Mouse (Mus musculus): Measurements from ENCODE around the gene Tln1. TPM values are rescaled to one million over a fixed set of nuclear protein-coding genes. Genes with fewer than 3 reads are reported as not detected.

Tln1 gene
- polyA plus RNA-seq, 1 experiment from 2014 or later, result 51.1 TPM

GRCm38 (mm10) chr4:43585682-43586081, 23.2 kb upstream of the Tln1 start:
- no peak overlapping the region for H3K4me3 ChIP-seq
- H3K9me3 ChIP-seq (replicated peaks), result no peaks in the 10 kb centered on the region
- peaks cover 45% of the 10 kb centered on the region for H3K36me3 ChIP-seq
- no peak overlapping the region for H3K27ac ChIP-seq
- peaks cover 34% of the 10 kb centered on the region for H3K4me1 ChIP-seq
- no peaks in the 10 kb centered on the region for H3K27me3 ChIP-seq (ENCODE audit: low read depth, poor library complexity, severe bottlenecking)
- WGBS, result 65% methylated on average over 10 of the region's 10 CpGs
- no peak for DNase-seq (ENCODE audit: low spot score)

- Histone ChIP-seq H3K27me3 (ENCODE audit: low read depth, poor library complexity, severe bottlenecking) (no peaks in the 10 kb centered on the region), H3K4me3 (no peak within 1 kb of the TSS), H3K36me3 (peaks cover 52% of the 10 kb centered on the region), H3K4me1 (peaks cover 36% of the 10 kb centered on the region), H3K9me3 (replicated peaks) (no peaks in the 10 kb centered on the region), H3K27ac (peak within 1 kb of the TSS; percentile 28; the same call in 1 of the 2 replicates)
- 64% methylated on average over 11 of the region's 12 CpGs for WGBS
- no peak for DNase-seq (ENCODE audit: low spot score)
Measured at GRCm38 (mm10) chr4:43584444-43585416, 22.2 kb upstream of the Tln1 start, which contains the start of gene Msmp. Msmp (minus strand) TSS chr4:43584494.

GRCm38 (mm10) chr4:43583421-43583820, 20.9 kb upstream of the Tln1 start:
- no peaks in the 10 kb centered on the region for H3K27me3 ChIP-seq (ENCODE audit: low read depth, poor library complexity, severe bottlenecking)
- WGBS, result 72% methylated on average over 7 of the region's 7 CpGs
- no peak overlapping the region for H3K27ac ChIP-seq
- H3K4me3 ChIP-seq, result no peak overlapping the region
- H3K4me1 ChIP-seq, result peaks cover 43% of the 10 kb centered on the region
- no peak for DNase-seq (ENCODE audit: low spot score)
- H3K36me3 ChIP-seq, result peaks cover 52% of the 10 kb centered on the region
- H3K9me3 ChIP-seq (replicated peaks), result no peaks in the 10 kb centered on the region

GRCm38 (mm10) chr4:43582241-43582640, 19.8 kb upstream of the Tln1 start:
- Histone ChIP-seq H3K27ac (no peak overlapping the region), H3K36me3 (peaks cover 52% of the 10 kb centered on the region)
- WGBS, result 94% methylated on average over 5 of the region's 5 CpGs

GRCm38 (mm10) chr4:43581381-43581780, 18.9 kb upstream of the Tln1 start:
- Histone ChIP-seq H3K9me3 (replicated peaks) (no peaks in the 10 kb centered on the region), H3K4me1 (peaks cover 54% of the 10 kb centered on the region), H3K4me3 (no peak overlapping the region), H3K27me3 (ENCODE audit: low read depth, poor library complexity, severe bottlenecking) (no peaks in the 10 kb centered on the region), H3K36me3 (peaks cover 58% of the 10 kb centered on the region), H3K27ac (no peak overlapping the region)
- DNase-seq (ENCODE audit: low spot score), result no peak
- WGBS, result 94% methylated on average over 12 of the region's 12 CpGs

More at GRCm38 (mm10) chr4:43582241-43582640, 19.8 kb upstream of the Tln1 start:
- DNase-seq (ENCODE audit: low spot score), result no peak
- H3K27me3 ChIP-seq (ENCODE audit: low read depth, poor library complexity, severe bottlenecking), result no peaks in the 10 kb centered on the region
- H3K9me3 ChIP-seq (replicated peaks), result no peaks in the 10 kb centered on the region
- H3K4me1 ChIP-seq, result peaks cover 50% of the 10 kb centered on the region
- H3K4me3 ChIP-seq, result no peak overlapping the region

DNA sequence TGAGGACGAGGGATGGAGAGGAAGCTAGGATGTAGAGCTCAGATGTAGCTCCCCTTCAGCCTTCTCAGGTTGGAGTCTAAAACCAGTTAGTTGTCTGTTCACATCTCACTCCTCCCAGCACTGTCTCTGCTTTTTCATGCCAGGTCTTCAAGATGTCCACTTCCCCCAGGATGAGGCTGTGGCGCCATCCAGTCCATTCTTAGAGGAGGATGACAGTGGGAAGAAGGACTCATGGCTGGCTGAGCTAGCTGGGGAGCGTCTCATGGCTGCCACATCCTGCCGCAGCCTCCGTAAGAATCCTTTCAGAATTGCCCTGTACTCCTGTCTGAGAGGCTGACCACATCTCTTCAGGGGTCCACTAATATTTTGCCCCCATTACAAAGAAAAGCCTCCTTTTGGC, 18.2 kb upstream of the Tln1 start:
- 96% methylated on average over 5 of the region's 5 CpGs for WGBS

DNA sequence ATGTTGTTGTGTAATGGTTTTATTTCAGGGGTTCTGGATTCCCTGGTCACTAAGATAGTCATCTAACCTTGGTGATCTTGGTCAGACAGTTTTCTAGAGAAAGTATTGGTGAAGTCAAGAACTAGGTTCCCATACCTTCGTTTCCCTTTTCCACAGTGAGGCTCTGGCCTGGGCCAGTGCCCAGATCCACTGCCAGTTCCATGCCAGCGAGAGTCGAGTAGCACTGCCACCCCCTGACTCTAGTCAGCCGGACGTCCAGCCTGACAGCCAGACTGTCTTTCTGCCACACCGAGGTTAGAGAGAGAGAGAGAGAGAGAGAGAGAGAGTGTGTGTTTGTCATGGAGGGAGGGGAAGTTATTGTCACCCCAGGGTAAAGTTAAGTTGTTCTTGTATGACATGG, 17.2 kb upstream of the Tln1 start:
- Histone ChIP-seq H3K36me3 (peaks cover 61% of the 10 kb centered on the region), H3K27ac (peak overlapping the region; percentile 94; the same call in 1 of the 2 replicates), H3K4me3 (peak overlapping the region; percentile 84), H3K9me3 (replicated peaks) (no peaks in the 10 kb centered on the region), H3K27me3 (ENCODE audit: low read depth, poor library complexity, severe bottlenecking) (no peaks in the 10 kb centered on the region), H3K4me1 (peaks cover 53% of the 10 kb centered on the region)
- DNase-seq (ENCODE audit: low spot score), result no peak
- 76% methylated on average over 6 of the region's 6 CpGs for WGBS

More for the DNA sequence above, 18.2 kb upstream of the Tln1 start:
- Histone ChIP-seq H3K27ac (no peak overlapping the region), H3K27me3 (ENCODE audit: low read depth, poor library complexity, severe bottlenecking) (no peaks in the 10 kb centered on the region), H3K9me3 (replicated peaks) (no peaks in the 10 kb centered on the region), H3K4me1 (peaks cover 57% of the 10 kb centered on the region), H3K36me3 (peaks cover 61% of the 10 kb centered on the region), H3K4me3 (no peak overlapping the region)
- DNase-seq (ENCODE audit: low spot score), result no peak

DNA sequence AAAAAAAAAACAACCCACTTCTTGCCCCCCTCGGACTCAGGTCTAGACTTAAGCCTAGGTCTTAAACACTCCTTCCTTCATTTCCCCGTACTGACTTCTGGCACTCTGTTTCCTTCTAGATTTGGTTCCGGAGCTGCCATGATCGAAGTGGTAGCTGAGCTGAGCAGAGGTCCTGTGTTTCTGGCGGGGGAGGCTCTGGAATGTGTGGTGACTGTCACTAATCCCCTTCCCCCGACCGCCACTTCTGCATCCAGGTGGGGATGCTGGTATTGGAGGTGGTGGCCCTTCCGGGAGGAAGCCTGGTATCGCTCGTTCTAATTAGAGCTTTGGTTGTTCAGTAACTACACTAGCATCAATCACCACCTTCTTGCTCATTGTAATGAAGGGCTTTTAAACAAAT, 16.8 kb upstream of the Tln1 start:
- H3K36me3 ChIP-seq, result peaks cover 59% of the 10 kb centered on the region
- no peaks in the 10 kb centered on the region for H3K9me3 ChIP-seq (replicated peaks)
- no peaks in the 10 kb centered on the region for H3K27me3 ChIP-seq (ENCODE audit: low read depth, poor library complexity, severe bottlenecking)
- 10% methylated on average over 10 of the region's 10 CpGs for WGBS
- peak overlapping the region; percentile 94 for H3K27ac ChIP-seq
- peak overlapping the region; percentile 84 for H3K4me3 ChIP-seq
- DNase-seq (ENCODE audit: low spot score), result no peak
- peaks cover 48% of the 10 kb centered on the region for H3K4me1 ChIP-seq

GRCm38 (mm10) chr4:43578376-43579204, 16.1 kb upstream of the Tln1 start, which contains the start of the genes Rgp1 and Gba2:
Rgp1 (plus strand) TSS chr4:43578715.
Gba2 (minus strand) TSS chr4:43578873.
- DNase-seq (ENCODE audit: low spot score), result peak; percentile 89
- WGBS, result under 1% methylated on average over 76 of the region's 76 CpGs
- peaks cover 59% of the 10 kb centered on the region for H3K36me3 ChIP-seq
- H3K9me3 ChIP-seq (replicated peaks), result no peaks in the 10 kb centered on the region
- H3K27ac ChIP-seq, result peak within 1 kb of the TSS; percentile 94
- H3K27me3 ChIP-seq (ENCODE audit: low read depth, poor library complexity, severe bottlenecking), result no peaks in the 10 kb centered on the region
- peaks cover 41% of the 10 kb centered on the region for H3K4me1 ChIP-seq
- peak within 1 kb of the TSS; percentile 84 for H3K4me3 ChIP-seq

DNA sequence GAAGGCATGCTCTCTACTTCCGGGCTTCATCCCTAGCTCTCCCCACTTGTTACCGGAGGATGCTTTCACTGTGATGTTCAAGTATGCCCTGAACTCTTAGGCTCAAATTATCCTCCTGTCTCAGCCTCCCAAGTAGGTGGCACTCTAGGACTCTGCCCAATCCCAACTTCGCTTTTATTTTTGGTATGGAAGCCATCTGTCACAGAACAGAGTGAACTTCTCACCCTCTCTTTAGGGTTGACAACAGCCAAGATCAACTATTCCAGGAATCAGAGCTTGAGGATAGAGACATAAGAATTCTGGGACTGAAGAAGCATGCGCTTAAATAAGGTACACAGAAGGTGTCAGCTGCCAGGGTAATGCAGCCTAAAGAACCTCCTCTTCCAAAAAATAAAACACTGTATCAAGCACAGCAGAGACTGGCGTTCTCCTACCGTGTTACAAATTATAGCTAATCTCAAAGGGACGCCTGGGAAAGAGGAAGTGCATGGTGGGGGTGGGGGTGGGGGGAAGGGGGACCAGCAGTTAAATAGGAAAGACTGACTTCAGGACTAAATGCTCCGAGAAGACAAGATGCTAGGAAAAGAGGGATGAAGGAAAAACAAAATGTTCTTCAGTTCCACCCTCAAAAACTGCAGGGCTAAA, 14.9 kb upstream of the Tln1 start:
- Histone ChIP-seq H3K9me3 (replicated peaks) (no peaks in the 10 kb centered on the region), H3K27me3 (ENCODE audit: low read depth, poor library complexity, severe bottlenecking) (no peaks in the 10 kb centered on the region), H3K36me3 (peaks cover 59% of the 10 kb centered on the region), H3K4me1 (peaks cover 39% of the 10 kb centered on the region), H3K4me3 (peak overlapping the region; percentile 84), H3K27ac (peak overlapping the region; percentile 94)
- WGBS, result 58% methylated on average over 8 of the region's 8 CpGs
- no peak for DNase-seq (ENCODE audit: low spot score)

- H3K4me3 ChIP-seq, result no peak overlapping the region
- H3K27ac ChIP-seq, result no peak overlapping the region
- H3K4me1 ChIP-seq, result peaks cover 39% of the 10 kb centered on the region
- no peaks in the 10 kb centered on the region for H3K27me3 ChIP-seq (ENCODE audit: low read depth, poor library complexity, severe bottlenecking)
- no peak for DNase-seq (ENCODE audit: low spot score)
- WGBS, result 87% methylated on average over 2 of the region's 2 CpGs
- H3K36me3 ChIP-seq, result peaks cover 59% of the 10 kb centered on the region
- no peaks in the 10 kb centered on the region for H3K9me3 ChIP-seq (replicated peaks)
Measured at GRCm38 (mm10) chr4:43575356-43575755, 12.9 kb upstream of the Tln1 start.

DNA sequence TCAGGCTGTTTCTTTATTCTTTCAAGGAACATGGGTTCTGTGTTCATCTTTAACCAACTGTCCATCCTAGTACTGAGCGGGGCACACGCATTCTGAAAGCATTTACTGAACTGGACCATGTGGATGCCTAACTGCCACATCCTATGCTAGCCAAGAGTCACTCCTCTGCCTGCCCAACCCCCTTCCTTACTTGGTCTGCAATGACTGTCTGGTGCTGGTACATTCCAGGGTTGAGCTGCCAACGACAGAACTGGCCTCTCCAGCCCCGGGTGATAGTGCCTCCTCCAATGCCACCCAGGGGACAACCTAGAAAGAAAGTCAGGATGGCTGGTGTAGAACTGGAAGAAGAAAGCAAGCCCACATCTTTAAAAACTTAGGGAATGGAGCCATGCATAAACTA, 11.1 kb upstream of the Tln1 start:
- Histone ChIP-seq H3K4me3 (no peak overlapping the region), H3K27me3 (ENCODE audit: low read depth, poor library complexity, severe bottlenecking) (no peaks in the 10 kb centered on the region), H3K4me1 (peaks cover 31% of the 10 kb centered on the region), H3K9me3 (replicated peaks) (no peaks in the 10 kb centered on the region), H3K27ac (no peak overlapping the region), H3K36me3 (peaks cover 73% of the 10 kb centered on the region)
- DNase-seq (ENCODE audit: low spot score), result no peak
- WGBS, result 91% methylated on average over 4 of the region's 4 CpGs
